Mouse (Mus musculus) lung, adult 2 months (tissue): Measurements from ENCODE around the gene Fth1.

Source experiments
- CTCF ChIP-seq: fragments of 200-500 bp; IDR thresholded peaks from 2 replicates; pipeline ENCODE4 v1.5.1; 2011; ENCODE audit warnings: mild to moderate bottlenecking, low read length, control low read depth; ENCODE audit not compliant: insufficient read depth
- POLR2A ChIP-seq: fragments of 200-500 bp; IDR thresholded peaks from 2 replicates; pipeline ENCODE4 v1.6.1; 2011; ENCODE audit warnings: low read depth, mild to moderate bottlenecking, control low read depth, low read length, borderline replicate concordance; ENCODE audit errors: extremely low read depth

DNA sequence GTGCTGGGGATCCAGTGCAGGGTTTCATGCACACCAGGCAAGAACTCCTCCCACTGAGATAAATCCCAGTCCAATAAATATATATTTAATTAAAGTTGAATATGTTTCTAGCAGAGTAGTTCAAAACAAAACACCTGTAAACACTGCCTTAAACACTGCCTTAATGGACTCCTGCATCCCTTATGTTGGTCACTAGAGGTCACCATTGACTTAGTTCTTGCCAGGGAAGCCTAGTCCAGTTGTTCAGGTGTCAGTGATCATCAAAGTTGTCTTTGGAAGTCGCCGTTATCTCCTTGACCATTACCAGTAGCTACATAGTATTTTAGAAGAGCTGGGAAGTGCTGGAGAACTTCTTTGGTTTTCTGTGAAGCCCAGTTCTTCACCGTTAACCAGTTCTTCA lies 19.9 kb downstream of the Fth1 start:
- TF ChIP-seq POLR2A (no peak), CTCF (peak; percentile 58)
